Comparison of ENCODE assay signal across 9 mouse cellular contexts in genomic region chr10:80348981-80349380, GRCm38 (mm10). TPM values are rescaled to one million over a fixed set of nuclear protein-coding genes. Genes with fewer than 3 reads are reported as not detected.
DNase-seq lines count a peak whose midpoint lies in the region; ATAC-seq lines count a peak whose summit lies in the region.
"Had no signal": no experiment of that assay in that cellular context is flagged by ENCODE, and none has a peak within 500 bp of the region (broad histone marks: within the 10 kb centered on the region; RNA-seq: fewer than 3 reads in every experiment).

No protein-coding gene starts in this region.

- no peak for ATAC-seq in heart, embryonic 12.5 days (ENCODE audit: insufficient number of reproducible peaks, low FRiP score)

- H3K27me3 ChIP-seq in embryonic facial prominence, embryonic 10.5 days (replicated peaks; ENCODE audit: low read depth, poor library complexity, severe bottlenecking) = peaks cover 100% of the 10 kb centered on the region
- peaks cover 97% of the 10 kb centered on the region for H3K27me3 ChIP-seq in heart, embryonic 12.5 days (replicated peaks)

- peak overlapping the region; percentile 68 for H3K9ac ChIP-seq in heart, embryonic 12.5 days

- H3K4me3 ChIP-seq in embryonic facial prominence, embryonic 10.5 days = peak overlapping the region; percentile 47
- peak overlapping the region; percentile 48 for H3K4me3 ChIP-seq in heart, embryonic 12.5 days

- H3K9me3 ChIP-seq in embryonic facial prominence, embryonic 10.5 days = no peaks in the 10 kb centered on the region
- no peaks in the 10 kb centered on the region for H3K9me3 ChIP-seq in heart, embryonic 12.5 days (replicated peaks)
- H3K9me3 ChIP-seq: megakaryocyte, embryonic 14.5 days had no signal

- WGBS in embryonic facial prominence, embryonic 10.5 days = 16% methylated on average over 26 of the region's 26 CpGs
- WGBS in heart, embryonic 12.5 days = 16% methylated on average over 26 of the region's 26 CpGs

- H3K27ac ChIP-seq in embryonic facial prominence, embryonic 10.5 days (replicated peaks) = no peak overlapping the region
- no peak overlapping the region for H3K27ac ChIP-seq in heart, embryonic 12.5 days (ENCODE audit: poor library complexity, severe bottlenecking)

- peaks cover 39% of the 10 kb centered on the region for H3K4me1 ChIP-seq in embryonic facial prominence, embryonic 10.5 days
- H3K4me1 ChIP-seq in heart, embryonic 12.5 days (replicated peaks) = peaks cover 48% of the 10 kb centered on the region

- peak overlapping the region; percentile 75 for H3K4me2 ChIP-seq in heart, embryonic 12.5 days

- no peaks in the 10 kb centered on the region for H3K36me3 ChIP-seq in embryonic facial prominence, embryonic 10.5 days (replicated peaks)
- no peaks in the 10 kb centered on the region for H3K36me3 ChIP-seq in heart, embryonic 12.5 days

- peak; percentile 23 for DNase-seq in kidney, postnatal 14 days
- DNase-seq in kidney, postnatal 25 days = no peak
- DNase-seq in embryonic facial prominence, embryonic 10.5 days (ENCODE audit: low spot score) = peak; percentile 41
- peak; percentile 54 for DNase-seq in lung, postnatal 10 days
- DNase-seq in gastrocnemius, postnatal 4 days (ENCODE audit: low spot score in 2 of 2) = no peak
- DNase-seq in layer of hippocampus, adult 9-10 months (ENCODE audit: low spot score) = no peak
- DNase-seq: right cerebral cortex, postnatal 4 days had no signal

RNA-seq across cellular contexts. Expression of gene Adamtsl5, which starts 0.8 kb away (rescaled TPM):
- 0.65 and 0.88 TPM in 2 replicates for polyA plus RNA-seq in embryonic facial prominence, embryonic 10.5 days (2016; fragmentation: Nextera tagmentation; extraction: Ambion mirVana)
- 5.3 and 6.7 TPM in 2 replicates for polyA plus RNA-seq in heart, embryonic 12.5 days (2016; fragmentation: Nextera tagmentation; extraction: Ambion mirVana)
- total RNA-seq in gastrocnemius, postnatal 4 days (2021) = 10 to 100 TPM; 15.5 to 16.5 TPM

RNA-seq across cellular contexts. Expression of gene Plk5, which starts 7.3 kb away (rescaled TPM):
- polyA plus RNA-seq in embryonic facial prominence, embryonic 10.5 days (2016; fragmentation: Nextera tagmentation; extraction: Ambion mirVana) = 0.37 and 0.43 TPM in 2 replicates
- not detected in 2 replicates for polyA plus RNA-seq in heart, embryonic 12.5 days (2016; fragmentation: Nextera tagmentation; extraction: Ambion mirVana)
- total RNA-seq in gastrocnemius, postnatal 4 days (2021) = under 1 TPM in 1 of 2 experiments, not detected in 1; 0.34 TPM

RNA-seq across cellular contexts. Expression of gene Reep6, which starts 19.2 kb away (rescaled TPM):
- polyA plus RNA-seq in embryonic facial prominence, embryonic 10.5 days (2016; fragmentation: Nextera tagmentation; extraction: Ambion mirVana) = 6.6 TPM in 2 replicates
- 3.1 and 3.7 TPM in 2 replicates for polyA plus RNA-seq in heart, embryonic 12.5 days (2016; fragmentation: Nextera tagmentation; extraction: Ambion mirVana)
- total RNA-seq in gastrocnemius, postnatal 4 days (2021) = 1 to 10 TPM; 2.7 to 4.1 TPM

RNA-seq across cellular contexts. Expression of gene Pcsk4, which starts 19.7 kb away (rescaled TPM):
- 5.0 and 5.5 TPM in 2 replicates for polyA plus RNA-seq in embryonic facial prominence, embryonic 10.5 days (2016; fragmentation: Nextera tagmentation; extraction: Ambion mirVana)
- polyA plus RNA-seq in heart, embryonic 12.5 days (2016; fragmentation: Nextera tagmentation; extraction: Ambion mirVana) = 1.0 and 1.5 TPM in 2 replicates
- 1 to 10 TPM; 1.0 to 1.5 TPM for total RNA-seq in gastrocnemius, postnatal 4 days (2021)

RNA-seq across cellular contexts. Expression of gene 2310011J03Rik, which starts 28.6 kb away (rescaled TPM):
- polyA plus RNA-seq in embryonic facial prominence, embryonic 10.5 days (2016; fragmentation: Nextera tagmentation; extraction: Ambion mirVana) = 53.7 and 56.2 TPM in 2 replicates
- polyA plus RNA-seq in heart, embryonic 12.5 days (2016; fragmentation: Nextera tagmentation; extraction: Ambion mirVana) = 32.7 and 32.8 TPM in 2 replicates
- total RNA-seq in gastrocnemius, postnatal 4 days (2021) = 10 to 100 TPM; 16.7 to 17.6 TPM

Comparison
In these comparisons a context has a peak if more than half of its experiments do, and no peak if none do; other contexts are left out.
1. DNase-seq: peak in kidney, postnatal 14 days (single experiment), embryonic facial prominence, embryonic 10.5 days (single experiment) and lung, postnatal 10 days (single experiment); none in kidney, postnatal 25 days (0 of 2), gastrocnemius, postnatal 4 days (0 of 2) and layer of hippocampus, adult 9-10 months (single experiment).